In the genomic region with DNA sequence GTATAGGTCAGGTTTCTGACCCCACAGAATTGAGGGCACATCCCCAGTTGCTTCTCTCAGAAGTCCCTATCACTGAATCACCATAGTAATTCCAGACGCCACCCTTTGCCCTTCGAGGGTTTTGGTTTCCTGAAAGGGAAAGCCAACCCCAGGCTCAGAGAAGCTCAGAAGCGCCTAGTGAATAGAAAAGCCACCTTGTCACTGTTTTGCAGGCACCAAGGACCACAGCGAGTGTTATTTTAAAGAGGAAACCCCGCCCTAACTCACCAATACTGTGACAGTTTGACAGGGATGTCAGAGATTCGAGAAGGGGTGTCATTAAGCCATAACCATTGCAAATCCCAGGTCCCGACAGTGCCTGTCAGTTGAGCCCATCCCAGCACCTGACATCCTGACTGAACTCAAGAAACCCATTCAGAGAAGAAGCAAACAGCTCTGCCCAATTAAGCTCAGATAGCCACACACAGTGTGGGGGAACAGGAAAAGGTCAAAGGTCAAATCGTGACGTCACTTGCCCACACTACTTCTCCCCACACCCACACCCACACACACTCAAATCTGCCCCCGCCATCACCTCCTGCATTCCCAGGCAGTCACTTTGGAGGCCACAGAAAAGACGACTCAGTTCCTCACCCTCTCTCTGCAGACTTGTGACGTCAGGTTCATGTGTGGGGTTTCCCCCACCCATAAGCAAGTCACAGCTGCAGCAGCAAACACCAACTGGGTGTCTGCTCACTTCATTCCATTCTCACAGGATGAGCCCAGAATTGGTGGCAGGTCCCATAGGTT, we compare ENCODE assay signal across 10 mouse cellular contexts. TPM values are rescaled to one million over a fixed set of nuclear protein-coding genes. Genes with fewer than 3 reads are reported as not detected.
DNase-seq lines count a peak whose midpoint lies in the region; ATAC-seq and TF ChIP-seq lines count a peak whose summit lies in the region.
"Had no signal": no experiment of that assay in that cellular context is flagged by ENCODE, and none has a peak within 500 bp of the region (broad histone marks: within the 10 kb centered on the region; RNA-seq: fewer than 3 reads in every experiment).

No protein-coding gene starts in this region.

- H3K9me3 ChIP-seq in intestine, embryonic 16.5 days (ENCODE audit: control insufficient read depth, low read length): no peaks in the 10 kb centered on the region
- H3K9me3 ChIP-seq: heart, embryonic 15.5 days; neural tube, embryonic 12.5 days had no signal

- H3K4me3 ChIP-seq in layer of hippocampus, adult 2 months: no peak overlapping the region
- peak overlapping the region; percentile 5; the same call in 1 of the 2 replicates for H3K4me3 ChIP-seq in spleen, adult 2 months (ENCODE audit: extremely low read depth, insufficient read depth, insufficient read length)
- H3K4me3 ChIP-seq in intestine, embryonic 16.5 days (ENCODE audit: low read length): no peak overlapping the region
- H3K4me3 ChIP-seq: heart, embryonic 15.5 days; neural tube, embryonic 12.5 days had no signal

- TF ChIP-seq POLR2A in spleen, adult 2 months (IDR thresholded peaks at IDR 0.05; ENCODE audit: low read depth, low read length): no peak

- H3K27me3 ChIP-seq in spleen, adult 2 months (ENCODE audit: control insufficient read depth, insufficient read depth, low read length): no peaks in the 10 kb centered on the region
- H3K27me3 ChIP-seq in intestine, embryonic 16.5 days (replicated peaks; ENCODE audit: control insufficient read depth, insufficient read depth, low read length): no peaks in the 10 kb centered on the region
- H3K27me3 ChIP-seq: heart, embryonic 15.5 days; neural tube, embryonic 12.5 days had no signal

- H3K36me3 ChIP-seq in spleen, adult 2 months (ENCODE audit: control insufficient read depth, insufficient read depth, low read length): no peaks in the 10 kb centered on the region
- no peaks in the 10 kb centered on the region for H3K36me3 ChIP-seq in intestine, embryonic 16.5 days (ENCODE audit: control insufficient read depth, insufficient read depth, low read length)
- H3K36me3 ChIP-seq: heart, embryonic 15.5 days; neural tube, embryonic 12.5 days had no signal

- no peak overlapping the region for H3K9ac ChIP-seq in intestine, embryonic 16.5 days (ENCODE audit: low read depth, low read length)
- H3K9ac ChIP-seq: heart, embryonic 15.5 days; neural tube, embryonic 12.5 days had no signal

- peaks cover 24% of the 10 kb centered on the region; the same call in 1 of the 2 replicates for H3K4me1 ChIP-seq in spleen, adult 2 months (ENCODE audit: control insufficient read depth, insufficient read depth, insufficient read length)
- H3K4me1 ChIP-seq in intestine, embryonic 16.5 days (ENCODE audit: control insufficient read depth, insufficient read depth, low read length): peaks cover 3% of the 10 kb centered on the region; the same call in 1 of the 2 replicates

- no peak for ATAC-seq in intestine, embryonic 16.5 days

- H3K27ac ChIP-seq in layer of hippocampus, adult 2 months: peak overlapping the region; percentile 60
- H3K27ac ChIP-seq in spleen, adult 2 months (ENCODE audit: insufficient read depth, low read length): peak overlapping the region; percentile 50
- H3K27ac ChIP-seq in intestine, embryonic 16.5 days (ENCODE audit: low read length): no peak overlapping the region
- H3K27ac ChIP-seq: heart, embryonic 15.5 days; neural tube, embryonic 12.5 days had no signal

- H3K4me2 ChIP-seq in intestine, embryonic 16.5 days (ENCODE audit: low read depth, low read length): no peak overlapping the region
- H3K4me2 ChIP-seq: heart, embryonic 15.5 days; neural tube, embryonic 12.5 days had no signal

- DNase-seq in layer of hippocampus, adult 2 months (ENCODE audit: low spot score in 2 of 2): no peak
- no peak for DNase-seq in layer of hippocampus, postnatal 25 days (ENCODE audit: extremely low spot score in 1 of 2, low spot score in 1 of 2)
- DNase-seq in CD8-positive naive resting alpha-beta T cell, adult 2 months (ENCODE audit: low read depth in 2 of 2, low spot score in 2 of 2): peak; percentile 83 to 87
- DNase-seq in induced T-regulatory cell, adult 2 months (ENCODE audit: low read depth): peak; percentile 97
- peak; percentile 72 to 81 for DNase-seq in spleen, adult 2 months (ENCODE audit: low read depth in 1 of 2, low spot score in 2 of 2)
- no peak for DNase-seq in right cerebral cortex, adult 2 months (ENCODE audit: low spot score in 2 of 2)
- no peak for DNase-seq in yolk sac, embryonic 10.5 days (ENCODE audit: low spot score)

- no peak for TF ChIP-seq CTCF in layer of hippocampus, adult 2 months (conservative IDR thresholded peaks at IDR 0.05)
- TF ChIP-seq CTCF in spleen, adult 2 months (IDR thresholded peaks at IDR 0.05; ENCODE audit: extremely low read depth, insufficient read depth, insufficient read length, insufficient replicate concordance): no peak

- 14% methylated on average over 12 of the region's 12 CpGs for WGBS in spleen, adult 2 months
- 53% methylated on average over 12 of the region's 12 CpGs for WGBS in intestine, embryonic 16.5 days

RNA-seq across cellular contexts. Expression of gene Gfod1, which starts 35.2 kb away (rescaled TPM):
- total RNA-seq in layer of hippocampus, adult 2 months (2021): 10 to 100 TPM; 94.6 to 99.3 TPM
- 10 to 100 TPM; 86.7 to 93.1 TPM for total RNA-seq in layer of hippocampus, postnatal 25 days (2021)
- polyA plus RNA-seq in spleen, adult 2 months (2012; rRNA removed): 2.8 and 3.5 TPM in 2 replicates
- 0.13 and 0.18 TPM in 2 replicates for polyA plus RNA-seq in intestine, embryonic 16.5 days (2015; fragmentation: Nextera tagmentation; extraction: Ambion mirVana)

Comparison
In these comparisons a context has a peak if more than half of its experiments do, and no peak if none do; other contexts are left out.
1. DNase-seq: peak in CD8-positive naive resting alpha-beta T cell, adult 2 months (2 of 2), induced T-regulatory cell, adult 2 months (single experiment) and spleen, adult 2 months (2 of 2); none in layer of hippocampus, adult 2 months (0 of 2), layer of hippocampus, postnatal 25 days (0 of 2), right cerebral cortex, adult 2 months (0 of 2) and yolk sac, embryonic 10.5 days (single experiment).